Mouse (Mus musculus) G1E (cell line): ENCODE data around the gene Itgal. TPM values are rescaled to one million over a fixed set of nuclear protein-coding genes. Genes with fewer than 3 reads are reported as not detected.

Experiments used
- ATAC-seq: 2 replicates; pipeline ENCODE4 v1.8.0; 2016; ENCODE audit warnings: mild to moderate bottlenecking; ENCODE audit not compliant: insufficient number of reproducible peaks, poor library complexity, low FRiP score, severe bottlenecking; ENCODE audit errors: extremely low read depth
- DNase-seq: peaks from one replicate; pipeline ENCODE4 v3.0.0; 2012; ENCODE audit warnings: low spot score
- H3K27me3 ChIP-seq: 2 replicates; pipeline ENCODE4 v1.6.1; 2012; ENCODE audit warnings: mild to moderate bottlenecking, low read length, inconsistent platforms; ENCODE audit not compliant: insufficient read depth
- H3K36me3 ChIP-seq: replicated peaks from 2 replicates; pipeline ENCODE3; 2012; ENCODE audit warnings: mild to moderate bottlenecking, inconsistent platforms
- H3K4me1 ChIP-seq: 2 replicates; pipeline ENCODE4 v1.6.1; 2012; ENCODE audit warnings: low read depth, low read length, inconsistent platforms, mixed read lengths; ENCODE audit not compliant: insufficient read depth
- H3K4me3 ChIP-seq: 2 replicates; pipeline ENCODE4 v1.5.1; 2012; ENCODE audit warnings: low read depth, mild to moderate bottlenecking, inconsistent platforms, low read length, moderate library complexity, mixed read lengths
- H3K9me3 ChIP-seq: replicated peaks from 2 replicates; pipeline ENCODE4 v1.6.1; 2012; ENCODE audit warnings: inconsistent platforms
- CTCF ChIP-seq: IDR thresholded peaks from 2 replicates; pipeline ENCODE4 v1.5.1; 2012; ENCODE audit warnings: low read depth, low read length, inconsistent platforms, mixed read lengths
- GATA1 ChIP-seq: IDR thresholded peaks from 2 replicates; pipeline ENCODE4 v1.6.1; 2012; ENCODE audit warnings: borderline replicate concordance, low read length, inconsistent platforms, mixed read lengths
- GATA2 ChIP-seq: IDR thresholded peaks from 2 replicates; pipeline ENCODE4 v1.6.1; 2012; ENCODE audit warnings: low read depth, low read length, inconsistent platforms, borderline replicate concordance
- POLR2AphosphoS5 ChIP-seq: IDR thresholded peaks from 2 replicates; pipeline ENCODE4 v1.6.1; 2012; ENCODE audit warnings: low read depth, low read length, inconsistent platforms; ENCODE audit not compliant: insufficient replicate concordance
- TAL1 ChIP-seq: conservative IDR thresholded peaks from 2 replicates; pipeline ENCODE4 v1.6.1; 2012; ENCODE audit warnings: low read depth, low read length, inconsistent platforms, mixed read lengths
- polyA plus RNA-seq: library from polyadenylated mRNA; stranded (reverse); fragments of >175 nt; gene quantifications from 2 replicates; pipeline ENCODE4 v1.2.3, GENCODE M21; 2012
- total RNA-seq, 2 experiments: library from RNA; stranded (forward) in 1 of 2; stranded (reverse) in 1 of 2; fragments of 200-1000 nt in 1 of 2; fragments of >200 nt in 1 of 2; fragmentation: Nextera tagmentation in 1 of 2; gene quantifications; 2 replicates each; pipeline ENCODE4 v1.2.3; 2014 to 2017

Gene Itgal
- total and polyA plus RNA-seq, 3 experiments, result 2.2 to 5.1 (median 3.1) TPM

DNA sequence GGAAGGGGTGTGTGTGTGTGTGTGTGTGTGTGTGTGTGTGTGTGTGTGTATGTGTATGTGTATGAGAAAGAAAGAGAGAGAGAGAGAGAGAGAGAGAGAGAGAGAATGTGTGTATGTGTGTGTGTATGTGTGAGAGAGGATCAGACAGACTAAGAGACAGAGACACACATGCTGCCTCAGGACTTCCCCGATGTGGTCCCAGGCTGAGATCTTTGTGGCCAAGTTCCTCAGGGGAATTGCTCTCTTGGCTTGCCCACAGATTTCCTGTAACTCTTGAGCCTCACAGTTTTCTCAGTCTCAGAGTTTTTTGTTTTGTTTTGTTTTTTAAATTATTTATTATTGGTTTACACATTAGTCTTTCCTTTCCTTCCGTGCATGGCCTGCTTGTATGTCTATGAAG, 6.8 kb upstream of the Itgal start:
- ATAC-seq, result no peak
- H3K4me1 ChIP-seq, result peaks cover 28% of the 10 kb centered on the region
- H3K4me3 ChIP-seq, result no peak overlapping the region

DNA sequence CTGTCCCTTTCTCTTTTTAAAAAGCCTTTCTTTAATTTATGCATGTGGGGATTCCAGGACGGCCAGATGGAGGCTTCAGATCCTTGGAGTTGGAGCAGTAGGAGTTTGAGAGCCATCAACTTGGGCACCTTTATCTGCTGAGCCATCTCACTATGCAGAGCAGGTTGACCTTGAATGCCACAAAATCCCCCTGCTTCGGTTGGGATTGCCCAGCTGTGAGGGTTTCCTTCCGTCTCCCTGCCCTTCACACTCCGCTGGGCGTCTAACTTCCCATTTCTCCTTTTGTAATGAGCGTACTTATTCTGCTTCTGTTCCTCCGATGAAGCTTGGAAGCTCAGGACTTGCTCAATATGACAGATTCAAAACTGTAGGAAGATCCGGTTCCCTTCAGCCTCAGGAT, 5.9 kb upstream of the Itgal start:
- no peak for DNase-seq
- Histone ChIP-seq H3K9me3 (no peaks in the 10 kb centered on the region), H3K4me3 (no peak overlapping the region), H3K27me3 (peaks cover 30% of the 10 kb centered on the region), H3K36me3 (no peaks in the 10 kb centered on the region), H3K4me1 (peaks cover 22% of the 10 kb centered on the region)
- TF ChIP-seq TAL1 (no peak), GATA1 (no peak), CTCF (no peak), GATA2 (no peak), POLR2AphosphoS5 (no peak)
- no peak for ATAC-seq

More for the DNA sequence above, 6.8 kb upstream of the Itgal start:
- TF ChIP-seq TAL1 (no peak), CTCF (no peak), GATA1 (no peak)
- Histone ChIP-seq H3K9me3 (no peaks in the 10 kb centered on the region), H3K36me3 (no peaks in the 10 kb centered on the region), H3K27me3 (peaks cover 30% of the 10 kb centered on the region)
- DNase-seq, result no peak

- Histone ChIP-seq H3K9me3 (no peaks in the 10 kb centered on the region), H3K36me3 (no peaks in the 10 kb centered on the region), H3K27me3 (peaks cover 37% of the 10 kb centered on the region), H3K4me1 (peaks cover 8% of the 10 kb centered on the region; the same call in 1 of the 2 replicates), H3K4me3 (no peak overlapping the region)
- ATAC-seq, result no peak
- DNase-seq, result no peak
- TF ChIP-seq GATA1, result no peak
These were observed 911 bp downstream of the Itgal start for GRCm38 (mm10) chr7:127296786-127297555.

GRCm38 (mm10) chr7:127297586-127298193, 1.6 kb downstream of the Itgal start:
- Histone ChIP-seq H3K27me3 (peaks cover 43% of the 10 kb centered on the region), H3K4me3 (no peak overlapping the region), H3K36me3 (no peaks in the 10 kb centered on the region), H3K9me3 (no peaks in the 10 kb centered on the region), H3K4me1 (peaks cover 8% of the 10 kb centered on the region; the same call in 1 of the 2 replicates)
- DNase-seq (no peak), ATAC-seq (no peak)
- no peak for TF ChIP-seq CTCF

DNA sequence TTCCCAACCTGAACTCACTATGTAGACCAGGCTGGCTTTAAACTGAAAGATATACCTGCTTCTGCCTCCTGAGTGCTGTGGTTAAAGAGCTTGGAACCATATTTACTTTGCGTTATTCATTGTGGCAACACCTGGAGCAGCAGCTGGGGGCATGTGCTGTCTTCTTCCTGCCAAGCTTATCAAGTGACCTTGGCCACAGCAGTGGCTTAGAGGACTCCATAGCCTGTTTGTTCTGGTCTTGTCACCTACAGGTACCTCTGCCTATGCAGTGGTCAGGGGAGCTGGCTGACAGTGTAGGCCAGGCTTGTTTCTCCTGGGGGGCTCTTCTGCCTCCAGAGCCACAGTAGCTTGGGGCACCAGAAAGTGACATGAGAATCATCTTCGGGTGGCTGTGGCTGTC, 12.4 kb downstream of the Itgal start:
- no peak overlapping the region for H3K4me3 ChIP-seq
- H3K4me1 ChIP-seq, result peaks cover 6% of the 10 kb centered on the region
- no peak for TF ChIP-seq TAL1
- no peak for TF ChIP-seq POLR2AphosphoS5
- TF ChIP-seq CTCF, result no peak
- TF ChIP-seq GATA2, result no peak
- no peak for TF ChIP-seq GATA1
- no peaks in the 10 kb centered on the region for H3K36me3 ChIP-seq
- H3K9me3 ChIP-seq, result no peaks in the 10 kb centered on the region
- ATAC-seq (no peak), DNase-seq (no peak)
- peaks cover 51% of the 10 kb centered on the region for H3K27me3 ChIP-seq

DNA sequence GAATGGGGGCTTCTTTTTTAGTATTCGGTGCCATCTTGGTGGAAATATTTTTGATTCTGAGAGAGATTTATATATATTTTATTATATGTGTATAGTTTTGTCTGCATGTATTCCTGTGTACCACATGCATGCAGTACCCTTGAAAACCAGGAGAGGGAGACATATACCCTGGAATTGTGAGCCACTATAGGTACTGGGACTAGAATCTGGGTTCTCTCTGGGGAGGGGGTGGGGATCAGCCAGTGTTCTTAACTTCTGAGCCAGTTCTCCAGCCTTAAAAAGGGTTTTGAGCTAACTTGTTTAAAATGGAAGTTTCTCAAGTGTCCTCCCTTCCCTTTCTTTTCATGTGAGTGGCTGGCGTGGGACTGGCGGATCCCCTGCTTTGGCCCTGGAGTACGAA, 12.8 kb downstream of the Itgal start:
- peaks cover 53% of the 10 kb centered on the region for H3K27me3 ChIP-seq
- H3K9me3 ChIP-seq, result no peaks in the 10 kb centered on the region
- H3K4me3 ChIP-seq, result no peak overlapping the region
- no peaks in the 10 kb centered on the region for H3K36me3 ChIP-seq
- DNase-seq (peak; percentile 49), ATAC-seq (no peak; the same call in 1 of the 2 replicates)
- no peak for TF ChIP-seq GATA2
- peak; percentile 47 for TF ChIP-seq CTCF
- no peak for TF ChIP-seq GATA1
- TF ChIP-seq POLR2AphosphoS5, result no peak
- peaks cover 6% of the 10 kb centered on the region for H3K4me1 ChIP-seq

GRCm38 (mm10) chr7:127309951-127310350, 13.9 kb downstream of the Itgal start:
- TF ChIP-seq CTCF (no peak), TAL1 (no peak), GATA2 (no peak), POLR2AphosphoS5 (no peak), GATA1 (no peak)
- no peaks in the 10 kb centered on the region for H3K36me3 ChIP-seq
- no peak for DNase-seq
- no peak overlapping the region for H3K4me3 ChIP-seq
- peaks cover 6% of the 10 kb centered on the region for H3K4me1 ChIP-seq
- peaks cover 58% of the 10 kb centered on the region for H3K27me3 ChIP-seq
- H3K9me3 ChIP-seq, result no peaks in the 10 kb centered on the region
- ATAC-seq, result no peak
